Mouse (Mus musculus): ENCODE measurements around the gene 9130204L05Rik.

The 9130204L05Rik gene

GRCm38 (mm10) chr3:91090703-91091102 lies at the start of gene 9130204L05Rik:
Gene 9130204L05Rik (minus strand): TSS chr3:91090803.
- in situ Hi-C loops (cut with MboI, MseI), result no loop called here

GRCm38 (mm10) chr3:91108696-91109095 lies 18.1 kb upstream of the 9130204L05Rik start:
- in situ Hi-C loops (cut with MboI, MseI), result no loop called here

- in situ Hi-C loops (cut with MboI, MseI), result no loop called here
Measured at GRCm38 (mm10) chr3:91059211-91059610, 31.4 kb downstream of the 9130204L05Rik start.

DNA sequence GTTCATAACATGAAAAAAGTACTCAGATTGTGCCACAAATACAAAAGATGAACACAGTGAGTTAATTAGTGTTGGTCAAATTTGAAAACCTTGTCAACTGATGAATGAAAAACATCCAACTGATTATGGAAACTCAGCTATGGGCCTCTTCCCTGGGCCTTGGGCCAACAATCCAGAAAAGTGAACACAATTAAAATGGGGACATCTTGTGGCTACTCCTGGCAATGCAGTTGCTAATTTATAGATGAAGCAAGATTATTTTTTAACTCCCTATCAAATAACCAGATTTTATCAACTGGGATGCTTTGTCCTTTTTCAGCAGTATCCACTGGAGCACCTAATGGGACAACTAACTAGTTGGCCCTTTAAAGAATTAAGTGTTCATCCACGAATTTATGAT lies 37.9 kb downstream of the 9130204L05Rik start:
- in situ Hi-C loops (cut with MboI, MseI), result no loop called here
